Mouse (Mus musculus): ENCODE measurements around the gene Bcl2a1d.
A peak's percentile ranks its signal among the peaks of the same experiment; 100 is the strongest.
"Not testable (repeated sequence)": the region's sequence is repeated elsewhere in the genome, so short reads cannot be mapped to it uniquely, and the experiment has no call there.

Gene Bcl2a1d

GRCm38 (mm10) chr9:88731728-88732127, at the start of gene Bcl2a1d:
Bcl2a1d (minus strand) TSS chr9:88731914.
- ATAC-seq (ENCODE audit: insufficient number of reproducible peaks, low FRiP score, low TSS enrichment): not testable (repeated sequence)

GRCm38 (mm10) chr9:88770239-88770638, 38.5 kb upstream of the Bcl2a1d start:
- not testable (repeated sequence) for ATAC-seq (ENCODE audit: insufficient number of reproducible peaks, low FRiP score, low TSS enrichment)

GRCm38 (mm10) chr9:88769470-88769869, 37.8 kb upstream of the Bcl2a1d start:
- not testable (repeated sequence) for ATAC-seq (ENCODE audit: insufficient number of reproducible peaks, low FRiP score, low TSS enrichment)

GRCm38 (mm10) chr9:88746687-88747086, 15.0 kb upstream of the Bcl2a1d start:
- ATAC-seq (ENCODE audit: insufficient number of reproducible peaks, low FRiP score, low TSS enrichment): not testable (repeated sequence)

- not testable (repeated sequence) for ATAC-seq (ENCODE audit: insufficient number of reproducible peaks, low FRiP score, low TSS enrichment)
These were observed 14.3 kb upstream of the Bcl2a1d start for GRCm38 (mm10) chr9:88746046-88746445.

- not testable (repeated sequence) for ATAC-seq (ENCODE audit: insufficient number of reproducible peaks, low FRiP score, low TSS enrichment)
These were observed 3.6 kb upstream of the Bcl2a1d start for GRCm38 (mm10) chr9:88735289-88735688.

- not testable (repeated sequence) for ATAC-seq (ENCODE audit: insufficient number of reproducible peaks, low FRiP score, low TSS enrichment)
These were observed 1.5 kb upstream of the Bcl2a1d start for GRCm38 (mm10) chr9:88733182-88733581.

GRCm38 (mm10) chr9:88732334-88732733, 620 bp upstream of the Bcl2a1d start:
- ATAC-seq (ENCODE audit: insufficient number of reproducible peaks, low FRiP score, low TSS enrichment): not testable (repeated sequence)

- ATAC-seq (ENCODE audit: insufficient number of reproducible peaks, low FRiP score, low TSS enrichment): not testable (repeated sequence)
These were observed 3.4 kb downstream of the Bcl2a1d start for GRCm38 (mm10) chr9:88728311-88728710.

GRCm38 (mm10) chr9:88721628-88722027, 10.1 kb downstream of the Bcl2a1d start:
- not testable (repeated sequence) for ATAC-seq (ENCODE audit: insufficient number of reproducible peaks, low FRiP score, low TSS enrichment)

- ATAC-seq (ENCODE audit: insufficient number of reproducible peaks, low FRiP score, low TSS enrichment): peak; percentile 34
These were observed 11.7 kb downstream of the Bcl2a1d start, which contains the start of gene Mthfsl for GRCm38 (mm10) chr9:88719989-88720537. Mthfsl (minus strand) TSS chr9:88720296.

GRCm38 (mm10) chr9:88719073-88719921, 12.4 kb downstream of the Bcl2a1d start:
- peak; percentile 92 for ATAC-seq (ENCODE audit: insufficient number of reproducible peaks, low FRiP score, low TSS enrichment)

GRCm38 (mm10) chr9:88718593-88718992, 13.1 kb downstream of the Bcl2a1d start:
- ATAC-seq (ENCODE audit: insufficient number of reproducible peaks, low FRiP score, low TSS enrichment): not testable (repeated sequence)

GRCm38 (mm10) chr9:88718140-88718539, 13.6 kb downstream of the Bcl2a1d start:
- ATAC-seq (ENCODE audit: insufficient number of reproducible peaks, low FRiP score, low TSS enrichment): not testable (repeated sequence)

- ATAC-seq (ENCODE audit: insufficient number of reproducible peaks, low FRiP score, low TSS enrichment): not testable (repeated sequence)
These were observed 17.2 kb downstream of the Bcl2a1d start for GRCm38 (mm10) chr9:88714515-88714914.

GRCm38 (mm10) chr9:88712164-88712749, 19.5 kb downstream of the Bcl2a1d start:
- ATAC-seq (ENCODE audit: insufficient number of reproducible peaks, low FRiP score, low TSS enrichment): not testable (repeated sequence)

- ATAC-seq (ENCODE audit: insufficient number of reproducible peaks, low FRiP score, low TSS enrichment): not testable (repeated sequence)
These were observed 20.7 kb downstream of the Bcl2a1d start for GRCm38 (mm10) chr9:88710910-88711438.

- ATAC-seq (ENCODE audit: insufficient number of reproducible peaks, low FRiP score, low TSS enrichment): not testable (repeated sequence)
These were observed 21.3 kb downstream of the Bcl2a1d start for GRCm38 (mm10) chr9:88710439-88710838.

GRCm38 (mm10) chr9:88709794-88710193, 21.9 kb downstream of the Bcl2a1d start:
- ATAC-seq (ENCODE audit: insufficient number of reproducible peaks, low FRiP score, low TSS enrichment): not testable (repeated sequence)

GRCm38 (mm10) chr9:88709304-88709703, 22.4 kb downstream of the Bcl2a1d start:
- ATAC-seq (ENCODE audit: insufficient number of reproducible peaks, low FRiP score, low TSS enrichment): no peak

- no peak for ATAC-seq (ENCODE audit: insufficient number of reproducible peaks, low FRiP score, low TSS enrichment)
These were observed 25.0 kb downstream of the Bcl2a1d start for GRCm38 (mm10) chr9:88706700-88707099.

Data from cerebellum, adult (tissue).